Mouse (Mus musculus): Measurements from ENCODE around the gene Nedd9. TPM values are rescaled to one million over a fixed set of nuclear protein-coding genes. Genes with fewer than 3 reads are reported as not detected.

The Nedd9 gene
- polyA plus RNA-seq, 1 experiment from 2014 or later: 19.5 TPM

DNA sequence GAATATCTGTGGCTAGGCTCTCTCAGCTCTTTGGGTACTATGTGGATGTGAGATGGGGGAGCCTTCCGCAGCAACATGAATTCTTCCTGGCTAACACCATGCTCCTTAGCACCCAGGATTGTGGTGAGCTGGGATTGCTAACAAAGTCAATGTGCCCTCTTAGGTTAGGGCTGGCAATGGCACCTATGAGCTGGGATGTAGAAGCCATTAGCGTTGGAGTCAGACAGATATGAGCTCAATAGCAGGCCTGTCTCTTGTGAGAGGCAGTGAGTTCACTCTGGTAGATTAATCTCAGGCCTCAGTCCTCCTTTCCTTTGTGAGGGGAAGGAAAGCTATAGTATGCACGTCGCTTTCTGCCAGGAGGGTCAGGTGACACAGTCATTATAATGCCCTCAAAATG, 157.1 kb downstream of the Nedd9 start:
- no peak overlapping the region for H3K4me2 ChIP-seq
- no peaks in the 10 kb centered on the region for H3K9me3 ChIP-seq (replicated peaks)
- WGBS: 84% methylated on average over 4 of the region's 4 CpGs
- H3K4me1 ChIP-seq: peaks cover 31% of the 10 kb centered on the region
- H3K4me3 ChIP-seq: no peak overlapping the region
- H3K9ac ChIP-seq: no peak overlapping the region
- ATAC-seq: no peak
- no peak overlapping the region for H3K27ac ChIP-seq
- H3K27me3 ChIP-seq: no peaks in the 10 kb centered on the region
- peaks cover 22% of the 10 kb centered on the region; the same call in 1 of the 2 replicates for H3K36me3 ChIP-seq (ENCODE audit: poor library complexity, severe bottlenecking)

DNA sequence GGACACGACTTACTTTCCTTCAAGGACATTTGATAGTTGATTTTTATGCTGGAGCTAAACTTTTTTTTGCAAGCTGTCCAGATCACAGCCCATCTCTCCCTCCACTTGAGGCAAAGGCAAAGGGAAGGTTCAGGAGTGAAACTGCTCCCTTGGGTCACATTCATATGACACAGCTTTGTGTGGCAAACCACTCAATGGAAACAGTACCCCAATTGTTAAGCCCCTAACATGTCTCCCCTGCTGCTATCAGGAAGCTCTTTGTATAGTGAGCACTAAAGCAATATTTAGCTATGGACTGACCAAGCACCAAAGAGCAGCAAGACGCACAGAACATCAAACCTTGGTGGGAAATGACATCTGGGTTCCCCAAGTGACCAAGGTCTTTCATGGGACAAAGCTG, 158.7 kb downstream of the Nedd9 start:
- ATAC-seq: no peak
- H3K4me1 ChIP-seq: peaks cover 23% of the 10 kb centered on the region
- H3K9ac ChIP-seq: no peak overlapping the region
- H3K36me3 ChIP-seq (ENCODE audit: poor library complexity, severe bottlenecking): peaks cover 22% of the 10 kb centered on the region; the same call in 1 of the 2 replicates
- H3K9me3 ChIP-seq (replicated peaks): no peaks in the 10 kb centered on the region
- H3K27ac ChIP-seq: peak overlapping the region; percentile 7; the same call in 1 of the 2 replicates
- H3K4me2 ChIP-seq: no peak overlapping the region
- 59% methylated on average over 2 of the region's 2 CpGs for WGBS
- H3K4me3 ChIP-seq: no peak overlapping the region
- no peaks in the 10 kb centered on the region for H3K27me3 ChIP-seq

DNA sequence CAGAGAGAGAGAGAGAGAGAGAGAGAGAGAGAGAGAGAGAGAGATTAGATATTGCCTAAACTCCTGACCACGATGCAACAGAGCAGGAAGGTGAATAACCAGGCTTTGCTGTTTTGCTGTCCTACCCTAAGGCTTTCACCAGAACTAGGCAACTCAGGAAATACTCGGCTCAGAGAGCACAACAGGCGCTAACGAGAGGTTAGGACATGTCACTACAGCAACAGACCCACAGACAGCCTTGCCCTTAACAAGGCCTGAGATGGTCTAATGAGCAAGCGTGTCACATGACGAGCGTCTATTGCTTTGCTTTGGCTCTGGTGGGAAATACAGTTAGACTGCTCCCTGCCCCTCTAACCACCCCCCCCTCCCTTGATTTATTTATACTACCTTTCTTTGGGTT, 159.6 kb downstream of the Nedd9 start:
- no peaks in the 10 kb centered on the region for H3K27me3 ChIP-seq
- peak; percentile 69; the same call in 1 of the 2 replicates for ATAC-seq
- H3K4me2 ChIP-seq: 0 out of 2 replicates have a peak overlapping the region, but pooled peaks have one; percentile 12
- no peak overlapping the region for H3K4me3 ChIP-seq
- H3K27ac ChIP-seq: no peak overlapping the region
- no peaks in the 10 kb centered on the region for H3K9me3 ChIP-seq (replicated peaks)
- no peak overlapping the region for H3K9ac ChIP-seq
- peaks cover 19% of the 10 kb centered on the region; the same call in 1 of the 2 replicates for H3K36me3 ChIP-seq (ENCODE audit: poor library complexity, severe bottlenecking)
- H3K4me1 ChIP-seq: peaks cover 23% of the 10 kb centered on the region
- WGBS: 46% methylated on average over 7 of the region's 7 CpGs

DNA sequence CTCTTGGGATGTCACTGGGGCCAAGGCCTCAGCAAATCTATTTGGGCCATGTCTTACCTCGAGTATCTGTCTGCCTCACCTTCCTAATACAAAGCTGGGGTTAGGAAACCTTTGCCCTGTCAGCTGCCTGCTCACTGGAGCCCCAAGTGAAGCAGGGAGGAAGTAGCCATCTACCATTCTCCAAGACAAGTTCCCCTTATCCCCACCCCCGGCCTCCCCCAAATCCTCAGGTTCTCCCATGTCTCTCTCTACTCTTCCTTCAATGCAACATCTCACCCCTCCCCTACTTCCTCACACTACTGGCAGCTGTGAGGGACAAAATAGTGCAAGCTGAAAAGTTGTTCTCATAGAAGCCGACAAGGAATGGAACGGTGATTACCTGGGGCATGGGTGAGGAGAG, 161.0 kb downstream of the Nedd9 start:
- no peak overlapping the region for H3K4me2 ChIP-seq
- no peak overlapping the region for H3K27ac ChIP-seq
- WGBS: 84% methylated on average over 4 of the region's 4 CpGs
- no peaks in the 10 kb centered on the region for H3K9me3 ChIP-seq (replicated peaks)
- peaks cover 13% of the 10 kb centered on the region; the same call in 1 of the 2 replicates for H3K36me3 ChIP-seq (ENCODE audit: poor library complexity, severe bottlenecking)
- H3K9ac ChIP-seq: no peak overlapping the region
- no peak for ATAC-seq
- no peaks in the 10 kb centered on the region for H3K27me3 ChIP-seq
- H3K4me3 ChIP-seq: no peak overlapping the region
- H3K4me1 ChIP-seq: peaks cover 30% of the 10 kb centered on the region

DNA sequence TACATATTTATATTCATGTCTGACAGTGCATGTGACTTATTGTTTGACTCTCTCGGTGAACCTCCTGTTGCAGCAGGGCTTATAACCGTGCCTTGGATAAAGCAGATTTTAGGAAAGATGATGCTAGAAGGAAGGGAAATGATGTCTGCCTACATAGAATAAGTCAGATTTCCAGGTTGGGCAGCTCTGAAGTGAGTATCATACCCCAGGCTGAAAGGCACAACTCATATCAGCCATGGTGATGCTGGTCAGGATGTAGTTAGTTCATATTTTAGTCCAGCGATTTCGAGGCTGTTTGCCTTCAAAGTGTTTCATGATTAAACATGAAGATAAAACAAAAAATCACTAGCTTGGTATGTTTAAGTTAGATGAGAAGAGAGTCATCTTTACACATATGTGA, 161.8 kb downstream of the Nedd9 start:
- H3K27ac ChIP-seq: no peak overlapping the region
- 89% methylated on average over 4 of the region's 4 CpGs for WGBS
- peaks cover 38% of the 10 kb centered on the region for H3K4me1 ChIP-seq
- no peaks in the 10 kb centered on the region for H3K9me3 ChIP-seq (replicated peaks)
- ATAC-seq: no peak
- no peak overlapping the region for H3K4me2 ChIP-seq
- H3K27me3 ChIP-seq: no peaks in the 10 kb centered on the region
- no peak overlapping the region for H3K4me3 ChIP-seq
- peaks cover 5% of the 10 kb centered on the region; the same call in 1 of the 2 replicates for H3K36me3 ChIP-seq (ENCODE audit: poor library complexity, severe bottlenecking)
- H3K9ac ChIP-seq: no peak overlapping the region

DNA sequence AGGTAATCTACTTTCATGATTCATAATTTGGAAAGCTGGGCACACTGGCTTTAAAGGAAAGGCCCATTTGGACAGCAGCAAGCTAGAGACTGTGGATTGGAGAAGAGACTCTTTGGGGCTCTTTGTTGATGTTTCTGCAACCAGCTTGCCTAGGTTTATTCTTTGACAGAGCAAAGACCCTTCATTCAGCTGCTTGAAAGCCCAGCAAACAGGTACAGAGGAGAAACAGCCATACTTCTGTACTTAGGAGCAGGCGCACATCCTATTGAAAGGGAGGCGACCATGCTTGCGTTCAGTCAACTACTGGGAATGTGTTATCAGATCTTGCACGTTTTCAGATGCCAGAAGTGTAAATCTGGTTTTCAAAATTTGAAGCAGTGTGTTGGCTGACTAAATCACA, 162.5 kb downstream of the Nedd9 start:
- Histone ChIP-seq H3K9ac (no peak overlapping the region), H3K27ac (no peak overlapping the region), H3K36me3 (ENCODE audit: poor library complexity, severe bottlenecking) (no peaks in the 10 kb centered on the region; the same call in 1 of the 2 replicates), H3K4me1 (peaks cover 38% of the 10 kb centered on the region), H3K27me3 (no peaks in the 10 kb centered on the region), H3K4me2 (no peak overlapping the region), H3K9me3 (replicated peaks) (no peaks in the 10 kb centered on the region), H3K4me3 (no peak overlapping the region)
- no peak for ATAC-seq
- WGBS: 85% methylated on average over 4 of the region's 4 CpGs

DNA sequence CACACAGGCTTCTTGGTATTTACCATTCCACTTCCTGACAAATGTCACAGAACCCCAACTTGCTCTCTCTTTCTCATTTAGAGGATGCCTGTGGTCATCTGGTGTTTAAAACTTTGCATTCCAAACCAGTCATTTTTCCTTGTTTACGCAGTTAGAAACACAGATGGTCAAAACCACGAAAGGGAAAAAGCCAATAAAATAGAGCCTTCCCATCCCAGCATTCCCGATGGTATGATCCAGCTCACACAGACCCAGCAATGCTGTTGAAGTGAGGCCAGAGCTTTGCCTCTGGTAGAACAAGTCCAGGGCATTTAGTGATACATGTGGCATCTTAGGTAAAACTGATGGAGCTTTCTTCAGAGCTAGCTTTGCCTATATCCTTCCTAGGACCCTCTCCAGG, 165.7 kb downstream of the Nedd9 start:
- H3K36me3 ChIP-seq (ENCODE audit: poor library complexity, severe bottlenecking): peaks cover 19% of the 10 kb centered on the region
- no peak overlapping the region for H3K9ac ChIP-seq
- peak overlapping the region; percentile 80 for H3K27ac ChIP-seq
- H3K4me2 ChIP-seq: peak overlapping the region; percentile 20; the same call in 1 of the 2 replicates
- peaks cover 20% of the 10 kb centered on the region for H3K4me1 ChIP-seq
- no peaks in the 10 kb centered on the region for H3K27me3 ChIP-seq
- WGBS: 82% methylated on average over 3 of the region's 3 CpGs
- ATAC-seq: no peak
- no peaks in the 10 kb centered on the region for H3K9me3 ChIP-seq (replicated peaks)
- no peak overlapping the region for H3K4me3 ChIP-seq

DNA sequence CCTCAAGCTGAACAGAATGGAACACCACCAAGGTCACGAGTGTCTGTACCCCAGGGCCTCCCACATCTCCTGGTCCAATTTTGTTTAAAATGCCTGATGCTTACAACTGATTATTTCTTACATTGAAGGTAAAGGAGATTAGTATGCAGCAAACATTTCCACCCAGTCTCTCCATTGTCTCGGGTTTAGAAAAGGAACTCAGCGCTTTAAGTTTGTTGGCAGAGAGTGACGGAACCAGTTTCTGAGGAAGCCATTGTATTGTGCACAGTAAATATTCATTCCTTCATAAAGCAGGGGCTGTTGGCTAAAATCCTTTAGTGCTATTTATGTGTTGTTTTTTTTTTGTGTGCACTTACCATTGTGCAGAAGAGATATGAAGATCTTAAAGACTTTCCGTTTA, 166.4 kb downstream of the Nedd9 start:
- H3K27me3 ChIP-seq: no peaks in the 10 kb centered on the region
- H3K9ac ChIP-seq: no peak overlapping the region
- WGBS: 22% methylated on average over 5 of the region's 5 CpGs
- no peaks in the 10 kb centered on the region for H3K9me3 ChIP-seq (replicated peaks)
- H3K4me3 ChIP-seq: no peak overlapping the region
- peak overlapping the region; percentile 80 for H3K27ac ChIP-seq
- H3K4me2 ChIP-seq: no peak overlapping the region
- H3K36me3 ChIP-seq (ENCODE audit: poor library complexity, severe bottlenecking): peaks cover 26% of the 10 kb centered on the region
- no peak for ATAC-seq
- peaks cover 20% of the 10 kb centered on the region for H3K4me1 ChIP-seq

DNA sequence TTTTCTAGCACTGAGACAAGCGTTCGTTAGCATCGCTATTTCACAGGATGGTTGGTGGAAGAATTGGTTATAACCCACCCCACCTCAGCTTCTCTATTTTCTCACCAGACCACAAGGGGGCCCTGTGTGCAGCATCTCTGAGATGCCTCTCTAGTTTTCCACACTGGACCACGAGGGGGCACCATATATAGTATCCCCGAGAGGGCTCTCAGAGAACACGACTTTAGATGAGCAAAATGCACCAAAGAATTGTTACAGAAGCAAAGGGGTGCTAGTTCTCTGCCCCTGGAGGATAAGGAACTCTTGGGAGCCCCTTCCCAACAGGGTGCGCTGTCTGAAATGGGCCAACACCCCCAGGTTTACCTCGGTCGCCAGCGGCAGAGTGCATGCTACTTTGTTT, 184.4 kb downstream of the Nedd9 start:
- no peak for ATAC-seq
- Histone ChIP-seq H3K4me1 (no peaks in the 10 kb centered on the region), H3K9me3 (replicated peaks) (no peaks in the 10 kb centered on the region), H3K27ac (no peak overlapping the region), H3K27me3 (no peaks in the 10 kb centered on the region), H3K4me3 (no peak overlapping the region), H3K4me2 (no peak overlapping the region), H3K9ac (no peak overlapping the region), H3K36me3 (ENCODE audit: poor library complexity, severe bottlenecking) (no peaks in the 10 kb centered on the region)
- 61% methylated on average over 10 of the region's 10 CpGs for WGBS

DNA sequence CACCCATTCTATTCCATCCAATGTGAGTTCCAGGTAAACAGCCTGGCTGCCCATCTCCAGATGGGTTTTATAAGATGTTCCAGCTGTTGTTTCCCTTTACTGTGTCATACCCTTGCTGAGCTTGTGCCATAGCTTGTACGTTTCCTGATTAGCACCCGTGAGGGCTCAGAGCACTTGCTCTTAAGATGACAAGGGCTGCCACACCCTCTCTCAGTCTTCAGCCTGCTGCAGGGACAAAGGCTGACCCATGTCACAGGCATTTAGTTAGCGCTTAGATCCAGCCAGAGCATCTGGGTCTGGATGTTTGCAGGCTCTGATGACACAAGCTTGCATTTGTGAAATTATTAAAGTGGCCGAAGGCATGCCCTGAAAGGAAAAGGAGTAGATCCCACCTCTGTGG, 187.1 kb downstream of the Nedd9 start:
- 75% methylated on average over 4 of the region's 4 CpGs for WGBS
- Histone ChIP-seq H3K9me3 (replicated peaks) (no peaks in the 10 kb centered on the region), H3K36me3 (ENCODE audit: poor library complexity, severe bottlenecking) (no peaks in the 10 kb centered on the region), H3K9ac (no peak overlapping the region), H3K4me2 (no peak overlapping the region), H3K27me3 (no peaks in the 10 kb centered on the region), H3K4me3 (no peak overlapping the region), H3K4me1 (no peaks in the 10 kb centered on the region), H3K27ac (no peak overlapping the region)
- ATAC-seq: no peak

DNA sequence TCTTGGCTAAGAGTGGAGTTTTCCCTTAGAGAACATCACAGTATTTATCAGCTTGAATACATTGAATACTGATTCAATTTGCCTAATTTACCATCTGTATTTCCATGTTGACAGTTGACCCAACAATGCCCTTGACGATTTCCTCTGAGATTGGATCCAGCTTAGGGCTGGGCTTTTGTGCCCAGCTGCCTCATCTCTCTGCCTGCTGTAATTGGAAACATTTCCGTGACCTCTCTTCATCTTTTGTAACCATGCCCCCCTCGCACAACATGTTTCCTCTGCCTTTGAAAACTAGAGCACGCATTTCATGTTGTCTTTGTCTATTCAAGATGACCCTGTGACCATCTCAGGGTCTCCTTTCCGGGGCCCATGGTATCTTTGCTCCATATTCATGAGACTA, 188.2 kb downstream of the Nedd9 start:
- Histone ChIP-seq H3K27ac (no peak overlapping the region), H3K36me3 (ENCODE audit: poor library complexity, severe bottlenecking) (no peaks in the 10 kb centered on the region), H3K9ac (no peak overlapping the region), H3K9me3 (replicated peaks) (no peaks in the 10 kb centered on the region), H3K27me3 (no peaks in the 10 kb centered on the region), H3K4me3 (no peak overlapping the region), H3K4me2 (no peak overlapping the region), H3K4me1 (no peaks in the 10 kb centered on the region)
- ATAC-seq: no peak
- 46% methylated on average over 5 of the region's 5 CpGs for WGBS

DNA sequence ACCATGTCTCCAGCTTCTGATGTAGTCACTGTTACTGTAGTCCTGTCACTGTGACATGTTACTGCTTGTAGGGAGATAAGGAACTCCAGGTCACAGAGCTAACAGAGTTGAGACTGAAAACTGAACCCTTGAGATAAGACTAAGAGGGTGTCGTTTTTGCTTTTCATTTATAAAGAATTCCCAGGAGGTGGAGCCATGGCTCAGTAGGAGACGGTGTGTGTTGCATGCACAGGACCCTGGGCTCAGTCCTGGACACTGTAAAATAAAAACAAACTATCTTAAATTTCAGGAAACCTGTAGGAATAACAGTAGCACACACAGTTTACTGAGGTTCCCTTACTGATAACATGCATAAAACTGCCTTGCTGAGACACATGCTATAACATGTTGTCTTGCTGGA, 188.6 kb downstream of the Nedd9 start:
- Histone ChIP-seq H3K36me3 (ENCODE audit: poor library complexity, severe bottlenecking) (no peaks in the 10 kb centered on the region), H3K4me2 (no peak overlapping the region), H3K27me3 (no peaks in the 10 kb centered on the region), H3K9me3 (replicated peaks) (no peaks in the 10 kb centered on the region), H3K9ac (no peak overlapping the region), H3K27ac (no peak overlapping the region), H3K4me1 (no peaks in the 10 kb centered on the region), H3K4me3 (no peak overlapping the region)
- 57% methylated on average over 2 of the region's 2 CpGs for WGBS
- no peak for ATAC-seq

DNA sequence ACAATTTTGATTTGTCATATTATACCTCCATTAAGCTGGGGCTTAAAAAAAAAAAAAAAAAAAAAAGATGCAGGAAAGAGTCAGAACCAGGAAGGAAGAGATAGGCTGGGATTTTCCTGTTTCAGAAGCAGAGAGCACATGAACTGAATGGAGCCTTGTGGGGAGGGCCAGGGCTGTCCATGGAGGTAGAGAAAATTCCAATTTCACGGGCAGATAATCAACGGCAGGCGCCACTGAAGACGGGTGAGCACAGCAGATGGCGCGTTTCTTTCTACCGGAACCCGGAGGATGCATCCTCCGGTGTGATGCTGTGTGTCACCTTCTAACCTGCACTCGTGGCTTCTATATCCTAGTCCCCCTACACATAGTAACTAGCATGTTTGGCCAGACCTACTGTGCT, 190.8 kb downstream of the Nedd9 start:
- no peaks in the 10 kb centered on the region for H3K36me3 ChIP-seq (ENCODE audit: poor library complexity, severe bottlenecking)
- no peak for ATAC-seq
- H3K9me3 ChIP-seq (replicated peaks): no peaks in the 10 kb centered on the region; the same call in 1 of the 2 replicates
- no peak overlapping the region for H3K4me2 ChIP-seq
- H3K9ac ChIP-seq: no peak overlapping the region
- WGBS: 89% methylated on average over 10 of the region's 10 CpGs
- no peaks in the 10 kb centered on the region for H3K4me1 ChIP-seq
- H3K27me3 ChIP-seq: no peaks in the 10 kb centered on the region
- H3K4me3 ChIP-seq: no peak overlapping the region
- H3K27ac ChIP-seq: no peak overlapping the region

Measured in forebrain, embryonic 13.5 days (tissue).